Mouse (Mus musculus) ovary, adult 18-20 months (tissue): ENCODE results near the gene Gp9.
A peak's percentile ranks its signal among the peaks of the same experiment; 100 is the strongest.

ENCODE experiments used
- DNase-seq: peaks from one replicate; pipeline ENCODE4 v3.0.0; 2022; ENCODE audit warnings: low spot score, mixed read lengths

The Gp9 gene

GRCm38 (mm10) chr6:87787108-87787890 is 9.4 kb downstream of the Gp9 start:
- DNase-seq = no peak

- DNase-seq = no peak
Observed at GRCm38 (mm10) chr6:87788266-87788895, 10.5 kb downstream of the Gp9 start.

GRCm38 (mm10) chr6:87788896-87789587 is 11.2 kb downstream of the Gp9 start:
- DNase-seq = peak; percentile 50

- DNase-seq = no peak
Observed at GRCm38 (mm10) chr6:87789791-87790190, 11.9 kb downstream of the Gp9 start.

- DNase-seq = no peak
Observed at GRCm38 (mm10) chr6:87790779-87791480, 13.1 kb downstream of the Gp9 start.

- no peak for DNase-seq
Observed at GRCm38 (mm10) chr6:87791826-87792225, 14.0 kb downstream of the Gp9 start.

GRCm38 (mm10) chr6:87793821-87794510 is 16.1 kb downstream of the Gp9 start:
- DNase-seq = no peak

- DNase-seq = no peak
Observed at GRCm38 (mm10) chr6:87795385-87796150, 17.7 kb downstream of the Gp9 start.

- DNase-seq = no peak
Observed at GRCm38 (mm10) chr6:87796251-87796880, 18.5 kb downstream of the Gp9 start.

GRCm38 (mm10) chr6:87797321-87797720 is 19.4 kb downstream of the Gp9 start:
- no peak for DNase-seq

- DNase-seq = no peak
Observed at GRCm38 (mm10) chr6:87799576-87799975, 21.7 kb downstream of the Gp9 start.

- no peak for DNase-seq
Observed at GRCm38 (mm10) chr6:87802462-87802861, 24.6 kb downstream of the Gp9 start.

GRCm38 (mm10) chr6:87804036-87804435 is 26.2 kb downstream of the Gp9 start:
- DNase-seq = no peak

- DNase-seq = no peak
Observed at GRCm38 (mm10) chr6:87804886-87805285, 27.0 kb downstream of the Gp9 start.

- no peak for DNase-seq
Observed at GRCm38 (mm10) chr6:87805448-87805847, 27.6 kb downstream of the Gp9 start.

GRCm38 (mm10) chr6:87806028-87806427 is 28.2 kb downstream of the Gp9 start:
- DNase-seq = no peak

- no peak for DNase-seq
Observed at GRCm38 (mm10) chr6:87806857-87807256, 29.0 kb downstream of the Gp9 start.

- no peak for DNase-seq
Observed at GRCm38 (mm10) chr6:87807735-87808440, 30.0 kb downstream of the Gp9 start.

GRCm38 (mm10) chr6:87808521-87808920 is 30.6 kb downstream of the Gp9 start:
- DNase-seq = no peak

- no peak for DNase-seq
Observed at GRCm38 (mm10) chr6:87809144-87809543, 31.3 kb downstream of the Gp9 start.
